Mouse (Mus musculus) cerebellum, adult 11 months (tissue): ENCODE results near the gene Pdia5.

Source experiments
- DNase-seq: peaks from one replicate; pipeline ENCODE4 v3.0.0; 2022

The Pdia5 gene

GRCm38 (mm10) chr16:35490231-35491070 is at the start of gene Pdia5:
Gene Pdia5 (minus strand): TSS chr16:35490873.
- DNase-seq: peak; percentile 86

- no peak for DNase-seq
Observed at GRCm38 (mm10) chr16:35539041-35539440, 48.4 kb upstream of the Pdia5 start.

- DNase-seq: no peak
Observed at GRCm38 (mm10) chr16:35537651-35538050, 47.0 kb upstream of the Pdia5 start.

- no peak for DNase-seq
Observed at GRCm38 (mm10) chr16:35534630-35535029, 44.0 kb upstream of the Pdia5 start.

- no peak for DNase-seq
Observed at GRCm38 (mm10) chr16:35524200-35524599, 33.5 kb upstream of the Pdia5 start.

GRCm38 (mm10) chr16:35519245-35519644 is 28.6 kb upstream of the Pdia5 start:
- no peak for DNase-seq

GRCm38 (mm10) chr16:35517976-35518951 is 27.6 kb upstream of the Pdia5 start:
- no peak for DNase-seq

- no peak for DNase-seq
Observed at GRCm38 (mm10) chr16:35515977-35516612, 25.4 kb upstream of the Pdia5 start.

GRCm38 (mm10) chr16:35509331-35510070 is 18.8 kb upstream of the Pdia5 start:
- DNase-seq: no peak

GRCm38 (mm10) chr16:35508581-35508980 is 17.9 kb upstream of the Pdia5 start:
- DNase-seq: no peak

- no peak for DNase-seq
Observed at GRCm38 (mm10) chr16:35505786-35506185, 15.1 kb upstream of the Pdia5 start.

- no peak for DNase-seq
Observed at GRCm38 (mm10) chr16:35504266-35504665, 13.6 kb upstream of the Pdia5 start.

- DNase-seq: no peak
Observed at GRCm38 (mm10) chr16:35502456-35502855, 11.8 kb upstream of the Pdia5 start.

GRCm38 (mm10) chr16:35501106-35501760 is 10.6 kb upstream of the Pdia5 start:
- no peak for DNase-seq

GRCm38 (mm10) chr16:35500342-35500741 is 9.7 kb upstream of the Pdia5 start:
- DNase-seq: no peak

- DNase-seq: no peak
Observed at GRCm38 (mm10) chr16:35489793-35490192, 880 bp downstream of the Pdia5 start.

GRCm38 (mm10) chr16:35489066-35489718 is 1.5 kb downstream of the Pdia5 start:
- no peak for DNase-seq

GRCm38 (mm10) chr16:35487776-35488175 is 2.9 kb downstream of the Pdia5 start:
- no peak for DNase-seq

GRCm38 (mm10) chr16:35487056-35487455 is 3.6 kb downstream of the Pdia5 start:
- no peak for DNase-seq

- DNase-seq: no peak
Observed at GRCm38 (mm10) chr16:35485711-35486110, 5.0 kb downstream of the Pdia5 start.

GRCm38 (mm10) chr16:35484526-35485233 is 6.0 kb downstream of the Pdia5 start:
- DNase-seq: no peak
